Mouse (Mus musculus) midbrain, postnatal 0 days (tissue): ENCODE data around the gene Aplp2. TPM values are rescaled to one million over a fixed set of nuclear protein-coding genes. Genes with fewer than 3 reads are reported as not detected.

ENCODE experiments used
- ATAC-seq: fragments of 200-750 bp; cut with Nextera tagmentation; 2 replicates; pipeline ENCODE4 v1.8.0; 2017; ENCODE audit warnings: moderate number of reproducible peaks, mild to moderate bottlenecking, moderate TSS enrichment, moderate library complexity; ENCODE audit not compliant: low FRiP score
- DNase-seq: peaks from one replicate; pipeline ENCODE4 v3.0.0-alpha.2; 2015; ENCODE audit warnings: low spot score
- H3K27ac ChIP-seq: fragments of 300-500 bp; sonication (generic); 2 replicates; pipeline ENCODE4 v1.5.1; 2014; ENCODE audit warnings: low read depth, mild to moderate bottlenecking, low read length, mixed read lengths
- H3K27me3 ChIP-seq: fragments of 300-500 bp; sonication (generic); 2 replicates; pipeline ENCODE4 v1.6.1; 2014; ENCODE audit warnings: low read length, control low read depth, mixed read lengths; ENCODE audit not compliant: insufficient read depth
- H3K36me3 ChIP-seq: fragments of 300-500 bp; sonication (generic); 2 replicates; pipeline ENCODE4 v1.6.1; 2014; ENCODE audit warnings: low read length, control low read depth, mixed read lengths; ENCODE audit not compliant: insufficient read depth
- H3K4me1 ChIP-seq: fragments of 300-500 bp; sonication (generic); 2 replicates; pipeline ENCODE4 v1.6.1; 2014; ENCODE audit warnings: mild to moderate bottlenecking, control low read depth, antibody characterized with exemption, low read length, mixed read lengths; ENCODE audit not compliant: insufficient read depth
- H3K4me2 ChIP-seq: fragments of 300-500 bp; sonication (generic); 2 replicates; pipeline ENCODE4 v1.6.1; 2014; ENCODE audit warnings: low read depth, mild to moderate bottlenecking, low read length, mixed read lengths; ENCODE audit not compliant: poor library complexity, severe bottlenecking
- H3K4me3 ChIP-seq: fragments of 300-500 bp; sonication (generic); 2 replicates; pipeline ENCODE4 v1.5.1; 2014; ENCODE audit warnings: low read depth, mild to moderate bottlenecking, low read length, moderate library complexity
- H3K9ac ChIP-seq: fragments of 300-500 bp; sonication (generic); replicated peaks from 2 replicates; pipeline ENCODE4 v1.6.1; 2014; ENCODE audit warnings: mild to moderate bottlenecking, low read length, moderate library complexity, mixed read lengths; ENCODE audit not compliant: poor library complexity, severe bottlenecking
- H3K9me3 ChIP-seq: fragments of 300-500 bp; sonication (generic); 2 replicates; pipeline ENCODE4 v1.6.1; 2016; ENCODE audit warnings: low read length, control low read depth
- CTCF ChIP-seq: IDR thresholded peaks from 2 replicates; pipeline ENCODE4 v1.5.1; 2016; ENCODE audit warnings: antibody characterized with exemption, mild to moderate bottlenecking
- WGBS: fragments of 180-500 bp; shearing (Covaris S2); extraction: QIAGEN DNeasy Blood & Tissue Kit; methylation state at CpG from one replicate; pipeline ENCODE4 v1.1.7; 2014; 5-methylcytosine and 5-hydroxymethylcytosine counted together
- polyA plus RNA-seq: library from polyadenylated mRNA; unstranded; fragments of >200 nt; fragmentation: Nextera tagmentation; extraction: Ambion mirVana; gene quantifications from 2 replicates; pipeline ENCODE4 v1.2.1, GENCODE M21; 2015
- total RNA-seq: library from RNA; depleted of rRNA; stranded (reverse); fragments of >200 nt; gene quantifications from 2 replicates; pipeline ENCODE4 v1.2.3, GENCODE M21; 2014

Gene Aplp2
- total and polyA plus RNA-seq, 2 experiments from 2014 or later, result 379 to 406 TPM

GRCm38 (mm10) chr9:31217631-31218380 lies 6.2 kb upstream of the Aplp2 start:
- 70% methylated on average over 7 of the region's 7 CpGs for WGBS
- no peaks in the 10 kb centered on the region for H3K4me1 ChIP-seq
- ATAC-seq (no peak), DNase-seq (no peak)
- no peak overlapping the region for H3K4me2 ChIP-seq
- no peaks in the 10 kb centered on the region for H3K27me3 ChIP-seq
- no peak overlapping the region for H3K27ac ChIP-seq
- no peak overlapping the region for H3K9ac ChIP-seq
- no peaks in the 10 kb centered on the region for H3K9me3 ChIP-seq
- TF ChIP-seq CTCF, result no peak
- no peaks in the 10 kb centered on the region for H3K36me3 ChIP-seq
- H3K4me3 ChIP-seq, result no peak overlapping the region

GRCm38 (mm10) chr9:31212500-31213008 lies 939 bp upstream of the Aplp2 start:
- no peaks in the 10 kb centered on the region for H3K36me3 ChIP-seq
- no peaks in the 10 kb centered on the region for H3K9me3 ChIP-seq
- no peaks in the 10 kb centered on the region for H3K27me3 ChIP-seq
- H3K4me3 ChIP-seq, result peak overlapping the region; percentile 73
- H3K4me2 ChIP-seq, result peak overlapping the region; percentile 93
- peak overlapping the region; percentile 92 for H3K27ac ChIP-seq
- no peaks in the 10 kb centered on the region; the same call in 1 of the 2 replicates for H3K4me1 ChIP-seq
- WGBS, result 20% methylated on average over 12 of the region's 12 CpGs
- ATAC-seq, result no peak
- peak overlapping the region; percentile 70 for H3K9ac ChIP-seq
- peak; percentile 29 for DNase-seq
- TF ChIP-seq CTCF, result no peak

- no peak for TF ChIP-seq CTCF
- H3K4me1 ChIP-seq, result no peaks in the 10 kb centered on the region; the same call in 1 of the 2 replicates
- peak; percentile 36 for DNase-seq
- under 1% methylated on average over 68 of the region's 93 CpGs for WGBS
- no peaks in the 10 kb centered on the region for H3K36me3 ChIP-seq
- peak; percentile 60 for ATAC-seq
- H3K27me3 ChIP-seq, result no peaks in the 10 kb centered on the region
- no peaks in the 10 kb centered on the region for H3K9me3 ChIP-seq
- peak overlapping the region; percentile 70 for H3K9ac ChIP-seq
- H3K4me3 ChIP-seq, result peak overlapping the region; percentile 73
- peak overlapping the region; percentile 93 for H3K4me2 ChIP-seq
- peak overlapping the region; percentile 92 for H3K27ac ChIP-seq
These were observed 596 bp downstream of the Aplp2 start for GRCm38 (mm10) chr9:31210749-31211689.

- DNase-seq, result no peak
- Histone ChIP-seq H3K4me3 (peak overlapping the region; percentile 73), H3K4me1 (no peaks in the 10 kb centered on the region; the same call in 1 of the 2 replicates), H3K27ac (no peak overlapping the region), H3K9me3 (no peaks in the 10 kb centered on the region), H3K36me3 (no peaks in the 10 kb centered on the region), H3K4me2 (peak overlapping the region; percentile 93), H3K27me3 (no peaks in the 10 kb centered on the region), H3K9ac (no peak overlapping the region)
- TF ChIP-seq CTCF, result no peak
- 24% methylated on average over 7 of the region's 7 CpGs for WGBS
- ATAC-seq, result no peak
These were observed 1.5 kb downstream of the Aplp2 start for GRCm38 (mm10) chr9:31210163-31210562.

GRCm38 (mm10) chr9:31209502-31209901 lies 2.1 kb downstream of the Aplp2 start:
- Histone ChIP-seq H3K27me3 (no peaks in the 10 kb centered on the region), H3K9ac (no peak overlapping the region), H3K27ac (no peak overlapping the region), H3K4me3 (peak overlapping the region; percentile 4; the same call in 1 of the 2 replicates), H3K4me2 (peak overlapping the region; percentile 93), H3K4me1 (no peaks in the 10 kb centered on the region; the same call in 1 of the 2 replicates), H3K36me3 (no peaks in the 10 kb centered on the region), H3K9me3 (no peaks in the 10 kb centered on the region)
- WGBS, result 84% methylated on average over 1 of the region's 1 CpGs
- ATAC-seq (no peak), DNase-seq (no peak)
- no peak for TF ChIP-seq CTCF
